Mouse (Mus musculus) MEL-GATA-1-ER (cell line): Measurements from ENCODE around the gene Eif4a3.
"Not testable (repeated sequence)": the region's sequence is repeated elsewhere in the genome, so short reads cannot be mapped to it uniquely, and the experiment has no call there.

ENCODE experiments used
- DNase-seq: peaks from one replicate; pipeline ENCODE4 v3.0.0-alpha.2; 2012; ENCODE audit warnings: low read depth; ENCODE audit errors: extremely low read depth

The Eif4a3 gene

DNA sequence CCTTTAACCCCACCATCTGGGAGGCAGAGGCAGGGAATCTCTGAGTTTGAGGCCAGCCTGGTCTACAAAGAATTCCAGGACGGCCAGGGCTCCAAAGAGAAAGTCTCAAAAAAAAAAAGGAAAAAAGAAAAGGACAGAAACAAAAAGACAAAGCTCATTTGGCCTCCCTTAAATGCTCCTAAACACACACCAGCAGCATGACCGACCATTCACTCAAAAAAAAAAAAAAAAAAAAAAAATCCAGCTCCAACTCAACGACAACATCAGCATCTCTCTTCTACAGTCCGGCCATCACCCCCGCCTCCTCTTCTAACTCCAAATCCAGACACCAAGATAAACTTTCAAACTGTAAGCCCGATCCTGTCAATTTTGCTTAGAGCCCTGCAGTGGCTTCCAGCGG is 972 bp downstream of the Eif4a3 start:
- no peak for DNase-seq

DNA sequence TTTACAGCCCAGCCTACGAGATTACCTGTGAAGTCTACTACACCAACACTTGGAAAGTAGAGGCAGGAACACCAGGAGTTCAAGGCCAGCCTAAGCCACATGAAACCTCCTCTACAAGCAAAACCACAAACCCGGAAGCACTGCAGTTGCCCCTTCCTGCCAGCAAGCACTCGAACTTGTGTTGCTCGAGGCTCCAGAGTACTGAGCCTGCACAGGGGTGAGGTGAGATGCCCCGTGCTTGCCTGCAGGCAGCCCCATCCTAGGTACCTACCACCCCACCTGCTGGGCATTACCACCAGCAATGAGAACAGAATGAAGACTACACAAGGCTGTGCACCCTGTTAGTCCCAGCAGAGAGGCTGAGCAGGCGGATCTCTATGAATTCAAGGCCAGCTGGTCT is 1.9 kb downstream of the Eif4a3 start:
- no peak for DNase-seq

DNA sequence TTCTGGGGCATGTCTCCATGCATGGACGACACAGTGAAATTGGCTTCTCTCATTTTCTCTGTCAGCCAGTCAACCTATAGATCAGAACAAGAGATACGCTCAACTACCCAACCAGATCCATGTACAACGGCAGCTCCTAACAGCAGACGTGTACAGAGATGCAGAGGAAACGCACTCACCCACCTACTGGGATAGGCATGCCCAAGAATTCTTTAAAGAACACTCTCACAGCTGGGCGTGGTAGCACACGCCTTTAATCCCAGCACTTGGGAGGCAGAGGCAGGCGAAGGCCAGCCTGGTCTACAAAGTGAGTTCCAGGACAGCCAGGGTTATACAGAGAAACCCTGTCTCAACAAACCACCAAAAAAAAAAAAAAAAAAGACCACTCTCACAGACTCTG is 7.0 kb downstream of the Eif4a3 start:
- DNase-seq, result not testable (repeated sequence)

DNA sequence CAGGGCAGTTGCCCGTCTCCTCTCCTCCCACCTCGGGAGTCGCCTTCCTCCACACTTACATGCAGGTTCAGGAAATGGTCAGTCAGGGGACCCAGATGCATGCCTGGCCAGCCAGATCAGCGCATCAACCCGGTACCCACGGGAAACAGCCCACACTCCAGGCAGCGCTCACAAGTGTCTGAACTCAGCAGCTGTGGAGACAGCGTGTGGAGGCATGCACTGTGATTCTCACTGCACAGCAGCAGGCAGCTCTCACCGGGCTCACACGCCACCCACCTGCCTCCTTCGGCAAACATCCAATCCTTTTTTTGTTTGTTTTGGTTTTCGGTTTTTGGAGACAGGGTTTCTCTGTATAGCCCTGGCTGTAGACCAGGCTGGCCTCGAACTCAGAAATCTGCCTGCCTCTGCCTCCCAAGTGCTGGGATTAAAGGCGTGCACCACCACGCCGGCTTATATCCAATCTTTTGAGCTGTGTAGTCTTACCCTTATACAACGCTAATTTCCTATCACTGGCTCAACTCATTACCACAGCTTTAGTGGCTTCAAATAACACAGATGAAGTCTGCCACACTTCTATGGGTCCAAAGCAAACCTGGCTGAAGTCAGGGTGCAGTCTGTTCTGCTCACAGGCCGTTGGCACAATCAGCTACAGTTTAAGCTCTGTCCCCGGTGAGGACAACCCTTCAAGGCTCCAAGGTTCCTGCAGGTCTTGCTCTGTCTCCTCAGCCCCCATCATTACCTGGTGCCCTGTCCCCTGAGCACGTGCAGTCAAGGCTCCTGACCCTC is 12.5 kb downstream of the Eif4a3 start:
- no peak for DNase-seq

DNA sequence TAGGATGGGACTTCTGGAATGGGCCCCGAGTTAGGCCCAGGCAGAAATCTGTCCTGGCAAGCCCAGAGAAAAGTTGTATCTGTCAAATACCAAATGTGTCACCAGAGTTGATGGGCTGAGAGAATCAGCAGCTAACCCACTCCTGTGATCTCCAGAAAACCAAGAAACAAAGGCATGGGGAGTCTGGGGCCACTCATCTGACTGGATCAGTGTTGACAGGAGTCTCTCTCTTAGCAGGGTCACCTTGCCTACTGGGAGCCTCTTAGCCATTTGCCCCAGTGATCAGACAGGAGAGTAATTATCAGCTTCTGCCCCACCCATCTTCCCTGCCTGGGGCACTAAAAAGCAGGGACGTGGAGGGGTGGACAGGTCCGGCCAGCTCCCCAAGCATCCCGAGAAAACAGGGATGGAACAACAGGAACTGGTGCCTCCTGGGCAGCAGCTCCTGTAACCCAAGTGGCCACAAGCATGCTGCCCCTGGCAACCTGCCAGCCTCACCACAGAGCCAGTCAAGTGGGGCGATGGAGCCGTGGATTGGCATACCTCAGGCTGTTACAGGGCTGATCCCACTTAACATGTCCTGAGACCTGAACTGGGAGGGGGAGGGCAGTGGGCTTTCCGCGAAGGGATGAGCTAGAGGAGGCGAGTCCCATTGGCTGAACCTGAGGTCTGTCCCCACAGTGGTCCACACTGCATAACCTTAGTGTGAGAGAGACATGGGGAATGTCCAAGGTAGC is 13.9 kb downstream of the Eif4a3 start:
- DNase-seq, result no peak

DNA sequence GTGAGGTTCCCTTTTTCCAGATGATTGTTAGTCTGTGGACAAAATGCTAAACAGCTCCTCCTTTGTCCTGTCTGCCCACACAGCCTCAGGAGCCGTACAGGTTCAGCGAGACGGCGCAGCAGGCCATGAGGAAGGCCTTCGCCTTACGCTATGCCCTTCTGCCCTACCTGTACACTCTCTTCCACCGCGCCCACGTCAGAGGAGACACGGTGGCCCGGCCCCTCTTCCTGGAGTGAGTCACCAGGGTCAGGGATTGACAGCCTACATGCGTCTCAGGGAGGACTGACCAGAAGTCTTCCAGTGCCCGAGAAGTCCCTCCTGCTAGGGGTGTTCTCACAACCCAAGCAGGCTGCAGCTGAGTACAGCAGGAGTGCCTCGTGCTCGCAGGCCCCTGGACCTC is 18.9 kb downstream of the Eif4a3 start:
- no peak for DNase-seq

DNA sequence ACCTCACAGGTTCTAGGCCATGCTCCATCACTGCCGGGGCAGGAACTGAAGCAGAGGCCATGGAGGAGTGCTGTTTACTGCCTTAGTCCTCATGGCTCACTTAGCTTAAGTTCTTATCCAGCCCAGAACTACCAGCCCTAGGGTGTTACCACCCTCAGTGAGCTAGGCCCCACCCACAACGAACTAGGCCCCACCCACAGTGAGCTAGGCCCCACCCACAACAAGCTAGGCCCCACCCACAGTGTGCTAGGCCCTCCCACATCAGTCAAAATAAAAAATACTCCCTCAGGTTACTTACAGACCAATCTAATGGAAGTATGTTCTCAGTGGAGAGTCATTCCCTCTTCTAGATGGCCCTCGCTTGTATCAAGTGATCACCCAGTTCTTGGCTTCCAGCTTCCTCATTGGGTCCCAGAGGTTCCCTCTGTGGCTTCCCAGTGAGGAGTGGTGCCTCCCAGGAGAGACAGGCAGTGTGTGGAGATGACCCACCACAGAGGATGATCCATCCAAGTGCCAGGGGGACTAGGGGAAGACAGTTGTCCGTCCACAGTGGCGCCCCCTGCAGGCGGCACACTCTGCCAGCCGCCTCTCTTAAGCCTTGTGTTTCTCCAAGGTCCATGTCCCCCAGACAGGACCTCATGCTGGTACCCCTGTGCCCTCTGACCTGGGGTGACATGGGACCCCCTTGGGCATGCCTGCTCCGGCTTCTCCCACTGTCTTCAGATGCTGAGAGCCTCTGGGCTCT is 26.5 kb downstream of the Eif4a3 start:
- no peak for DNase-seq

DNA sequence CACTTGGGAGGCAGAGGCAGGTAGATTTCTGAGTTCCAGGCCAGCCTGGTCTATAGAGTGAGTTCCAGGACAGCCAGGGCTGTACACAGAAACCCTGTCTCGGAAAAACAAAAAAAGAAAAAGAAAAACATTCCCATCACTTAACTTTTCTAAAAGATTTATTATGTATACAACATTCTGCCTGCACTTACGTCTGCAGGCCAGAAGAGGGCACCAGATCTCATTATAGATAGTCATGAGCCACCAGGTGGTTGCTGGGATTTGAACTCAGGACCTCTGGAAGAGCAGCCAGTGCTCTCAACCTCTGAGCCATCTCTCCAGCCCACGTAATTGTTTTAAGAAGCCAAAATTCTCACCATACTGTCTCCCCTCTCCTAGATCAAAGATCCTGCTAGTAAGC is 27.4 kb downstream of the Eif4a3 start:
- not testable (repeated sequence) for DNase-seq

DNA sequence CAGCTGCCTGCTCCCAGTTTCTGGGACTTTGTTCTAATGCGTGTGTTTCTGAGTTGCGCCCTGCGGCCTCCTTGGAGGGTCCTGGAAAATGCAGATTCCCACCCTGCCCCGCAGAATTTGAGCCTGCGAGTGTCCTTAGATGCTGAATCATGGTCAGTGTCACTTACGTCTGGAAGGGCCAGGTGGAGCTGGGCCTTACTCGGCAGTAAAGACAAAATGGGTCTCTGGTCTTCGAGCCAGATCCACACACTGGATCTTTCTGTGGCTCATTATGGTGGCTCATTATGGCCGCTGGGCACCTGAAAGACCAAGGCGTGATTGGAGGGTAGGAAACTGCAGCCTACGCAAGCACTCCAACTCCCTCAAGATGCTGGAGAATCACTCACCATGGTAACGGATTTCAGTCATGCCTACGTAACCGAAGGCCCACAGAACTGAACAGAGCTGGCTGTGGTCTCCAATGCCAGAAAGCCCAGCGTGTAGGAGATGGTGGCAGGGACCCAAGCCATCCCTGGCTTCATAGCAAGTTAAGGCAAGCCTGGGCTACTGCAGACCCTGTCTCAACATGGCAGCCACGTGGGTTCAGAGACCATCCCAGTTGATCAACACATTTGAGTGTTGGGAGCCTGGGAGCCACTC is 31.2 kb downstream of the Eif4a3 start:
- DNase-seq, result no peak

DNA sequence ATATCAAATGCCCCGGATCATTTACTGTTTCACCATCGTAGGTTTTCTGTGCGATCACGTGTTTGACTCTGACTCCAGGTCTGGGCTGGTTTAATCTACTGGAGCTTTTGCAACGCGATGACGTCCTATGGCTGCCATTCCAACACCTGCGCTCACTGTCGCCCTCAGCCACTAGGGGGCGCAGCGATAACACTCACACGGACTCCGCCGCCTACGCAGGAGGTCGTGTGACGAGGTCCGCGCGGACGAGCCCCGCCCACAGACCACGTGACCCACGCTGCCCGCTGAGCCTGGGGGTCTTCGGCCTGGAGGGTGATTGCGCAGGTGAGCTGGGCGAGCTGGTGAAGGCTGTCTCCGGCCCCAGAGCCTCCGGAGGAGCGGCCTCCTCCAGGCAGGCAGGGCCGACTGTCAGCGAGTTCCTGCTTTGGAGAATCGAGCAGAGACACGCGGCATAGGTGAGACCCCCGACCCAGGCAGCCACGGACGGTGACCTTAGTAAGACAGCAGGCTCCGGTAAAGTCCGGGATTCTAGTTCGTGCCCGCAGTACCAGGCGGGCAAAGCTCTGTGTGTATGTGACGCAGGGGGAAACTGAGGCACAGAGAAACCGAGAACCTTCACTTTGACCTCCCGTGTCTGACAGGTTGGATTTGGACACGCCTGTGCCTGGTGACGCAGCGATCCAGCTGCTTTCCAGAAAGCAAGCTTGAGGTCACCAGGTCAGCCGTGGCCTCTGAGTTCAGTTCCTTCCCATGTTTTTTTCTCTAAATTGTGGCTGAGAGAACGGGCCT is 31.9 kb downstream of the Eif4a3 start, which contains the start of gene Gaa:
Gaa (plus strand) TSS at position 120 of the 789 bp plus-strand sequence.
- peak; percentile 75 for DNase-seq

DNA sequence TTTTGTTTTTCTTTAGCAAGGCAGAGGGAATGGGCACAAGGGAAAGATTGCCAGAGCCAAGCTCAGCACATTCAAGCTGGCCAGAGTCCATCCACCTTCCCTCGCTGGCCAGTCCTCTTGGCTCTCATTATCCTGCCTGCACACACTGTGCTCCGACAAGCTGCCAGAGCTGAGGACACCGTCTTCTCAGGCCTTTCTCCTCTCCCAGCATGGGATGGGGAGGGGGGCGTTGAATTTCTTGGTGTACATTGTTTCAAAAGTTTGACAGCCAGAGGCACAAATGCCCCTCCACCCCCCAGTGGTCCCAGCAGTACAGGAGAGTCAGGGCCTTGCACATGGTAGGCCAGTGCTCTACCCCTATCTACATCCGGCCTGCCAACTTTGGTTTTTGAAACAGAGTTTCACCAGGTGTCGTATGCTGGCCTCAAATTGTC is 32.6 kb downstream of the Eif4a3 start:
- DNase-seq, result no peak

DNA sequence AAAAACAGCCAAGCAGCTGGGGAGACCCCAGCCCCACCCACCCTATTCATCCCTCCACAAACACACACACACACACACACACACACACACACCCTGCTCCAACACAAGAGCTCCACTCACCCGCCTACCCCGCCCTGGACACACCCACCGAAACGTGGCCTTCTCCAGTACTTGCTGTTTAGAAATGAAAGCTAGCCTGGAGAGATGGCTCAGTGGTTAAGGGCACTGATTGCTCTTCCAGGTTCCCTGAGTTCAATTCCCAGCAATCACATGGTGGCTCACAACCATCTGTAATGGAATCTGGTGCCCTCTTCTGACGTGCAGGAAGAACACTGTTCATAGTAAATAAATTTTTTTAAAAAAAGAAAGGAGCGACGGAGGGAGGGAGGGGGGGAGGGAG is 34.1 kb downstream of the Eif4a3 start:
- no peak for DNase-seq

DNA sequence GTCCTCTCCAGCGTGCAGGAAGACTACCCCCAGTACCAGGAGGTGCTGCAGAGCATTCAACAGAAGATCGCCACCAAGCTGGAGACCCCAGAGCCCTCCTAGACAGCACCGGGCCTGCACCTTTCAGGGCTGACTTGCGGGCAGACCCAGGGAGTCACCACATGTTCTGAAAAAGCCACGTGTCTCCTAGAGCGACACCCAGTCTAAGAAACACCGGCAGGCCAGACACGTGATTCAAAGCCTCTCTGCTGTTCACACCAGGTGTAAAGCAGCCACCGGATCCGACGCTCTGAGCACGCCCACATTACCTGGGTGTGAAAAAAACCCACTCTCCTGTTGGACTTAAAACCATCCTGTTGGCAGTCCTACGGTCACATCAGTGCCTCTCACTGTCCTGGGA is 35.5 kb downstream of the Eif4a3 start:
- DNase-seq, result no peak

DNA sequence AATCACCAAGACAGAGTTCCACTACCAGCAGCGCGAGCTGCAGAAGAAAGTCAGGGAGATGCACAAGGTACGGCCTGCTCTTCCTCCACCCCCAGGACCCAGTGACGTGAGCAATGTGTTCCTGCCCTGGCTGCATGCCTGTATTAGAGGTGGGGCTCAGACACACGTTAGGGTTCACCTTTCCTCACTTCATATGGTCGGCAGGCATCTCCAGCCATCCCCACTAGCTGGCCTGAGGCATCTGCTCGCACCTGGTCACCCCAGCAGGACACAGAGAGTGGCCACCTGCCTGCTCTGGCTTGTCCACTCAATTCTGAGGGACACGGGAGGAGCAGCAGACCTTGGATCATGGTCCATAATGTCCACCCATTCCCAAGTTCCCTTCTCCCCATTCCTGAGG is 39.9 kb downstream of the Eif4a3 start:
- no peak for DNase-seq

DNA sequence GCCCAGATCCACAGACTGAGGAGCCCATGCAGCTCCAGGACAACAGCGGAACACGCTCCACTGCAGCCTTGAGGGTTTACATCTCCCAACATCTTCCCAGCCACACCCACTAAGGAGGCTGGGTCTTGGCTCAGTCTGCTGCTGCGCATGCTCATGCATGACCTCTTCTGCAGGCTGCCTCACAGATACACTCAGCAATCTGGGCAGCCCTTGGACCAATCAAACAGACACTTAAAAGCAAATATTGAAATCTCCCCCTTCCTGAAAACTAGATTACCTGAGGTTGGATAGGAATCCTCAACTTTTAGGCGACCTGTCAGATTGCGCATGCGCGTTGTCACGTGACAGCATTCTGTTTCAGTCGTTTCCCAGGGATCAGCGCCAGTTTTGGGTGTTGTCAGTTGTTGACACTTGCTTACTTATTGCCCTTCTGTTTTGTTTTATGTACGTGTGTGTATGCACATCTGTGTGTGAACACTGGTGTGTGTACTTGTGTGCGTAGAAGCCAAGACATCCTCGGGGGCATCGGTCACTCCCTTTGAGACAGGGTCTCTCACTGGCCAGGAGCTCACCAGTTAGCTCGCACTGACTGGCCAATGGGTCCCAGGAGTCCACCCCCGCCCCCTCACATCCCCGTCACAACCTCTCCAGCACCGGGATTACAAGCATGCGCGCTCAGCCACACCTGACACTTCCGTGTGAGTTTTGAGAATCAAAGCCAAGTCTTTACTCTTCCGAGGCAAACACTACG is 41.1 kb downstream of the Eif4a3 start:
- DNase-seq, result peak; percentile 81

DNA sequence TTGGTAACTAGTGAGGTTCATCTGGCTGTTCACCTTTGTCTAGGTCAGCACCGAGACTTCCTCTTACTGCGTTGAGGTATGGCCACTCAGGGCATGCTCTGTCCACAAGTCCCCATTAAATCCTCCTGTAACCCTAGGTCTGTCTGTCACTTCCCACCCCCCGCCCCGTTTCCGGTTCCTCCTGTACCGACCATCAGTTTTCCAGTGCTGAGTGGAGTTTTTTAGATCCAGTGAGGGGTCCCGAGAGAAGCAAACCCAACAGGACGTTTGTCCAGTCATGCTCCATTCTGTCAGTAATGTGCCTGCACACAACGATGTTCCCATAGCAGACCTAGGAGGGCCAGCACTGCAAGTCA is 41.7 kb downstream of the Eif4a3 start:
- no peak for DNase-seq

DNA sequence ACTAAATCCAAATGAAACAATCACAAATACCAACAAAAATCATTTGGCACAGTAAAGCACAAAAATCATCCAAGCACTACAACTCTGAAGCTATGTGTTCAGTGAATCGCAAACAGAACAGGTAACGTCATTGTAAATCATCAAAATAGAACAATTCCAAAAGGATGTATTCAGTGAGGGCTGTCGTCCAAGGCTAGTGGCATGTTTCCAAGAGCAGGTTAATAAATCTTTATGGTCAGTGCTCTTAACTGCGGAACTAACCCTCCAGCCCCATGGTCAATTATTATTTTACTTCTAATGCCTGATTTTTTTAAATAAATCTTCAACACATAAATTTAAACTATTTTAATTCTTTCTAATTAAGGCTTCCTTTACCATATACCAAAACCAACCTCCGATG is 43.3 kb downstream of the Eif4a3 start:
- not testable (repeated sequence) for DNase-seq

DNA sequence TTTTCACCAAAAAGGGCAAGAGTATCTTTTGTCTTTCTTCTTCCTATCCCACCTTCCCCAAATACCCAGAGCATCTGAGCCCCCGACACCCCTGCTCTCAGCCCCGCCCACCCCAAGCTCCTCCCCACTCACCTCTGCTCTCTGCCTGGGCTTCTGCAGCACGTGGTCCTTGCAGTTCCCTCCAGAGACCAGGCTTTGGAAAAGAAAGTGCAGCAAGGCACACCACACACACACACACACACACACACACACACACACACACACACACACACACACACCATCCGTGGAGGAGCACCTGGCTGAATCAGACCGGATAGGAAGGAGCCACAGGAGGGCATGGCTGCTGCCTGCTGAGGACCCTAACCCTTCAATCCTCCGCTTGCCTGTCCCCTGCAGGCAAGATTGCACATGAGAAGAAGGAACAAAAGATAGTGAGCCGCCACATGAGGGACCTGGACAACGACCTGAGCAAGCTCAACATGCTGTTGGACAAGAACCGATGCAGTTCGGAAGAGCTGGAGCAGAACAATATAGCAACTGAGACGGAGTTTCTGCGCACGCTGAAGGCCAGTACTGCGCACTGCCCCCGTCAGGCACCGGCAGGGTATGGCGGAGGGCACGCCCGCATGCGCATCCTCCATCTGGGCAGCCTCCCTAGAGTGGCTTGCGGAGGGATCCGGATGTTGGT is 46.9 kb downstream of the Eif4a3 start:
- no peak for DNase-seq

DNA sequence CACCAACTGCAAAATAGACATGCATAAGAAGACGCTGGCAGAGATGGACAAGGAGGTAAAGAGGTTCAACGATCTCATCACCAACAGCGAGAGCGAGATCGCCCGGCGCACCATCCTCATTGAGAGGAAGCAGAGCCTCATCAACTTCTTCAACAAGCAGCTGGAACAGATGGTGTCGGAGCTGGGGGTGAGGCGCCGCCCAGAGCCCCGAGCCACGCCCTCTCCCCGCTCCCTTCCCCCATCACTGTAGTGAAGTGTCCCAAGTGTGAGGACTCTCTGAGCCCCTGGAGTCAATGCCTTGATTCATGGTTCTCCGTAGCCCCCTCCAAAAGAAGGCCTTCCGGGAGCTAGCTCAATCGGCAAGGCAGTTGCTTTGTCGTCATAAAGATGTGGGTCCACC is 48.9 kb downstream of the Eif4a3 start:
- no peak for DNase-seq

DNA sequence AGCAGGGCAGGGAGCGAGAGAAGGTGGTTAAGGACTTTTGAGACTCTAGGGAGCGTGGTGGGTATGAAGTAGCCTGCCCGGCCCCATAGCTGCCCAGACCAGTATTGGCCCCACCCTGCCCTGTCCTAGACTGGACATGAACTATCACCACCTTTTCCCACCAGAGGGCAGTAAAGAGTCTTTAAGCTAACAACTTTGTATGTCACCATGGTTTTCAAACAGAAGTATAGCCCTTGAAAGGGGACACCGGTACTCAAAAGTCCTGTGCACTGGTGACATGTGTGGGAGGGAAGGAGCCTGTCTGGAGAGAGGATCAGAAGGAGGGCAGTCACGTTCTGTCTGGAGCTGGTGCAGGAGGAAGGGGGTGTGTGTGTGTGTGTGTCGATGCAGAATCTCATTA is 50.9 kb downstream of the Eif4a3 start:
- DNase-seq, result peak; percentile 55
